Mouse (Mus musculus) heart, postnatal 10 days (tissue): ENCODE measurements at regions not wholly inside any gene's neighbourhood (a gene's known extent, or its start where the extent isn't known, plus 50 kb on each side); places are given as distances from the start of the nearest gene placed in this dataset.

Experiments used
- DNase-seq, 2 experiments: peaks; one replicate each; pipeline ENCODE4 v3.0.0; 2021
- intact Hi-C: fragments of 180-260 bp; cut with DNase I; formaldehyde crosslinking; loops from one replicate; pipeline ENCODE4 v1.15.1; 2025

GRCm38 (mm10) chr3:17772886-17773285, 175.3 kb upstream of the Cypt12 start:
- DNase-seq = no peak
- intact Hi-C loops = no loop called here

GRCm38 (mm10) chr3:17779152-17779551, 169.1 kb upstream of the Cypt12 start:
- peak in 1 of 2 experiments; percentile 20 for DNase-seq
- intact Hi-C loops = no loop called here

GRCm38 (mm10) chr3:17784076-17784475, 164.1 kb upstream of the Cypt12 start:
- DNase-seq = no peak
- intact Hi-C loops = no loop called here

GRCm38 (mm10) chr3:17784587-17784986, 163.6 kb upstream of the Cypt12 start:
- DNase-seq = no peak
- intact Hi-C loops = no loop called here

- intact Hi-C loops = no loop called here
Observed at GRCm38 (mm10) chr3:17785106-17786022, 162.8 kb upstream of the Cypt12 start.

GRCm38 (mm10) chr3:17786023-17786720, 162.0 kb upstream of the Cypt12 start:
- intact Hi-C loops = no loop called here

More at GRCm38 (mm10) chr3:17785106-17786022, 162.8 kb upstream of the Cypt12 start:
- DNase-seq = no peak

GRCm38 (mm10) chr3:17786721-17787442, 161.3 kb upstream of the Cypt12 start:
- no peak for DNase-seq
- intact Hi-C loops = no loop called here

More at GRCm38 (mm10) chr3:17786023-17786720, 162.0 kb upstream of the Cypt12 start:
- peak; percentile 37 to 38 for DNase-seq

- DNase-seq = no peak
- intact Hi-C loops = no loop called here
Observed at GRCm38 (mm10) chr3:17787443-17788333, 160.5 kb upstream of the Cypt12 start.

- DNase-seq = no peak
- intact Hi-C loops = no loop called here
Observed at GRCm38 (mm10) chr3:17788334-17788720, 159.9 kb upstream of the Cypt12 start.

GRCm38 (mm10) chr3:17788778-17789299, 159.4 kb upstream of the Cypt12 start:
- no peak for DNase-seq
- intact Hi-C loops = no loop called here

- DNase-seq = no peak
- intact Hi-C loops = loop anchor here (10.0 kb wide), 1 partner anchor 175 kb away; no protein-coding TSS in a partner anchor
Observed at GRCm38 (mm10) chr3:17789454-17790196, 158.6 kb upstream of the Cypt12 start.

- intact Hi-C loops = loop anchor here (10.0 kb wide), 1 partner anchor 176 kb away; no protein-coding TSS in a partner anchor
Observed at GRCm38 (mm10) chr3:17790331-17790730, 157.9 kb upstream of the Cypt12 start.

GRCm38 (mm10) chr3:17790816-17791215, 157.4 kb upstream of the Cypt12 start:
- intact Hi-C loops = loop anchor here (10.0 kb wide), 1 partner anchor 176 kb away; no protein-coding TSS in a partner anchor
- DNase-seq = no peak

More at GRCm38 (mm10) chr3:17790331-17790730, 157.9 kb upstream of the Cypt12 start:
- no peak for DNase-seq

GRCm38 (mm10) chr3:17791381-17792320, 156.6 kb upstream of the Cypt12 start:
- no peak for DNase-seq
- intact Hi-C loops = loop anchor here (10.0 kb wide), 1 partner anchor 177 kb away; no protein-coding TSS in a partner anchor

- no peak for DNase-seq
- intact Hi-C loops = loop anchor here (10.0 kb wide), 1 partner anchor 178 kb away; no protein-coding TSS in a partner anchor
Observed at GRCm38 (mm10) chr3:17792537-17793039, 155.6 kb upstream of the Cypt12 start.

GRCm38 (mm10) chr3:17793646-17794250, 154.5 kb upstream of the Cypt12 start:
- intact Hi-C loops = loop anchor here (10.0 kb wide), 1 partner anchor 179 kb away; no protein-coding TSS in a partner anchor
- no peak for DNase-seq
